Mouse (Mus musculus) ZHBTc4 (cell line): ENCODE results near the gene Tmem141.

Source experiments
- DNase-seq: peaks from one replicate; pipeline ENCODE4 v3.0.0-alpha.2; 2011; ENCODE audit warnings: low read depth, low spot score

Tmem141 gene

GRCm38 (mm10) chr2:25621229-25622200 is at the start of gene Tmem141:
Gene Tmem141 (minus strand): TSS chr2:25622005.
- peak; percentile 88 for DNase-seq

- DNase-seq: no peak
These were observed 44.7 kb upstream of the Tmem141 start for GRCm38 (mm10) chr2:25666516-25666915.

GRCm38 (mm10) chr2:25664125-25664524 is 42.3 kb upstream of the Tmem141 start:
- DNase-seq: no peak

- peak; percentile 61 for DNase-seq
These were observed 41.7 kb upstream of the Tmem141 start for GRCm38 (mm10) chr2:25663511-25663910.

GRCm38 (mm10) chr2:25661245-25661970 is 39.6 kb upstream of the Tmem141 start:
- DNase-seq: no peak

- no peak for DNase-seq
These were observed 38.5 kb upstream of the Tmem141 start for GRCm38 (mm10) chr2:25660279-25660678.

- DNase-seq: no peak
These were observed 35.8 kb upstream of the Tmem141 start, which contains the start of gene Lcn5 for GRCm38 (mm10) chr2:25657652-25658051. Gene Lcn5 (plus strand): TSS chr2:25657952.

GRCm38 (mm10) chr2:25657246-25657645 is 35.4 kb upstream of the Tmem141 start:
- no peak for DNase-seq

- DNase-seq: no peak
These were observed 34.9 kb upstream of the Tmem141 start for GRCm38 (mm10) chr2:25656691-25657090.

GRCm38 (mm10) chr2:25654502-25654901 is 32.7 kb upstream of the Tmem141 start:
- no peak for DNase-seq

- DNase-seq: no peak
These were observed 31.1 kb upstream of the Tmem141 start, which contains the start of gene Lcn8 for GRCm38 (mm10) chr2:25652902-25653301. Gene Lcn8 (plus strand): TSS chr2:25653120.

GRCm38 (mm10) chr2:25639890-25640289 is 18.1 kb upstream of the Tmem141 start:
- peak; percentile 70 for DNase-seq

GRCm38 (mm10) chr2:25634046-25634445 is 12.2 kb upstream of the Tmem141 start:
- no peak for DNase-seq

- no peak for DNase-seq
These were observed 11.8 kb upstream of the Tmem141 start for GRCm38 (mm10) chr2:25633616-25634015.

- DNase-seq: no peak
These were observed 6.9 kb upstream of the Tmem141 start for GRCm38 (mm10) chr2:25628738-25629137.

GRCm38 (mm10) chr2:25627811-25628210 is 6.0 kb upstream of the Tmem141 start, which contains the start of gene Fcna:
Gene Fcna (minus strand): TSS chr2:25628030.
- DNase-seq: no peak

- DNase-seq: no peak
These were observed 4.2 kb upstream of the Tmem141 start for GRCm38 (mm10) chr2:25625986-25626385.

GRCm38 (mm10) chr2:25620852-25621228 is 965 bp downstream of the Tmem141 start:
- DNase-seq: no peak

- no peak for DNase-seq
These were observed 1.4 kb downstream of the Tmem141 start for GRCm38 (mm10) chr2:25620386-25620785.

- no peak for DNase-seq
These were observed 4.2 kb downstream of the Tmem141 start, which contains the start of gene Ccdc183 for GRCm38 (mm10) chr2:25617578-25617977. Gene Ccdc183 (minus strand): TSS chr2:25617678.

- DNase-seq: peak; percentile 39
These were observed 5.4 kb downstream of the Tmem141 start for GRCm38 (mm10) chr2:25616398-25616797.

GRCm38 (mm10) chr2:25608671-25609070 is 13.1 kb downstream of the Tmem141 start:
- no peak for DNase-seq
